9 mouse cellular contexts compared by ENCODE assay signal in the genomic region with DNA sequence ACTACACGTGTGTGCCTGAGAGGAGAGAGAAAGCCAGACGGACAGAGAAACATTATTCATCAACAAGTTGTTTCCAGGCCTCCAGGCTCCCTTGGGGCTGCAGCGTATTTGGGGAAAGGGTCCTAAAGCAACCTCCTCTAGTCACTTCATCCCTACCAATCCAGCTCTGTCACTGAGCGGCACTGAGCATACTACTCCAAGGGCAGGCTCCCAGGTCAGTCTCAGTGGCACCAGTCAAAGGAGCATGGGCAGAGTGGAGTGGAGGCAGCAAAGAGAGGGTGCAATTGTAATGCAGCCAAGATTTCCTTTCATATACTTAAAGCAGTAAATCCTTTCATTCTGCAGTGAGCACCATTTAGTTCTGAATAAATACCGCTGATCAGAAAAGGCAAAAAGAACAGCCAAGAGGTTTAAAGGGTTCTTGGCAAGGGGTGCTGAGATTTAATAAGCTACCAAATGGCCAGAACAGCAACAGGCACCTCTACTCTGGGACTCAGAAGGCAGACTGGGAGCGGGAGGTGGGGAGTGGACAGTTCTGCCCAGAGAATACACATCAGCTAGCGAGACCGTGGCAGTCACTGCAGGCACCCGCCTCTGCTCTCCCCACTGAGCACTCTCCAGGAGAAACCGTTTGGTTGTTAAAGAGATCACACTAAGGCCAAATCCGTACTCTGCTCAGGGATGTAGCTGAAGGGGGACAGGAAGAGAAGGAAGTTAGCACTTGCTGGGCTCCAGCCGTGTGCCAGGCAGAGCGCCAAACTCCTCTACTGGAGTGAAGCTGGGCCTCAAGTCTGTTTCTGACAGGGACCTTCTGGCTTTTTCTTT. TPM values are rescaled to one million over a fixed set of nuclear protein-coding genes. Genes with fewer than 3 reads are reported as not detected.
DNase-seq lines count a peak whose midpoint lies in the region; ATAC-seq lines count a peak whose summit lies in the region.
"Had no signal": no experiment of that assay in that cellular context is flagged by ENCODE, and none has a peak within 500 bp of the region (broad histone marks: within the 10 kb centered on the region; RNA-seq: fewer than 3 reads in every experiment).

No protein-coding gene starts in this region.

- H3K27ac ChIP-seq in forebrain, embryonic 13.5 days, result peak overlapping the region; percentile 41; the same call in 1 of the 2 replicates
- H3K27ac ChIP-seq in forebrain, embryonic 10.5 days, result no peak overlapping the region
- no peak overlapping the region for H3K27ac ChIP-seq in neural tube, embryonic 12.5 days

- peaks cover 17% of the 10 kb centered on the region for H3K36me3 ChIP-seq in forebrain, embryonic 13.5 days (ENCODE audit: poor library complexity, severe bottlenecking)
- peaks cover 14% of the 10 kb centered on the region for H3K36me3 ChIP-seq in forebrain, embryonic 10.5 days (replicated peaks)
- H3K36me3 ChIP-seq in neural tube, embryonic 12.5 days, result peaks cover 3% of the 10 kb centered on the region; the same call in 1 of the 2 replicates

- WGBS in forebrain, embryonic 13.5 days, result 55% methylated on average over 13 of the region's 13 CpGs
- WGBS in forebrain, embryonic 10.5 days, result 74% methylated on average over 13 of the region's 13 CpGs
- WGBS in neural tube, embryonic 12.5 days, result 67% methylated on average over 13 of the region's 13 CpGs

- H3K9ac ChIP-seq in forebrain, embryonic 13.5 days, result peak overlapping the region; percentile 40; the same call in 1 of the 2 replicates
- peak overlapping the region; percentile 21; the same call in 1 of the 2 replicates for H3K9ac ChIP-seq in neural tube, embryonic 12.5 days

- H3K4me1 ChIP-seq in forebrain, embryonic 13.5 days, result peaks cover 16% of the 10 kb centered on the region; the same call in 1 of the 2 replicates
- H3K4me1 ChIP-seq in forebrain, embryonic 10.5 days, result peaks cover 27% of the 10 kb centered on the region
- no peaks in the 10 kb centered on the region for H3K4me1 ChIP-seq in neural tube, embryonic 12.5 days

- no peak overlapping the region for H3K4me2 ChIP-seq in forebrain, embryonic 13.5 days
- H3K4me2 ChIP-seq in neural tube, embryonic 12.5 days (replicated peaks), result no peak overlapping the region

- H3K9me3 ChIP-seq in forebrain, embryonic 13.5 days (replicated peaks), result no peaks in the 10 kb centered on the region
- no peaks in the 10 kb centered on the region for H3K9me3 ChIP-seq in forebrain, embryonic 10.5 days
- no peaks in the 10 kb centered on the region for H3K9me3 ChIP-seq in neural tube, embryonic 12.5 days

- H3K4me3 ChIP-seq in forebrain, embryonic 13.5 days, result no peak overlapping the region
- no peak overlapping the region for H3K4me3 ChIP-seq in forebrain, embryonic 10.5 days
- H3K4me3 ChIP-seq in neural tube, embryonic 12.5 days, result no peak overlapping the region

- ATAC-seq in forebrain, embryonic 13.5 days, result peak; percentile 39; the same call in 1 of the 2 replicates
- no peak for ATAC-seq in neural tube, embryonic 12.5 days (ENCODE audit: low FRiP score, low read depth)

- H3K27me3 ChIP-seq in forebrain, embryonic 13.5 days, result no peaks in the 10 kb centered on the region
- H3K27me3 ChIP-seq in forebrain, embryonic 10.5 days (ENCODE audit: poor library complexity, severe bottlenecking), result no peaks in the 10 kb centered on the region
- no peaks in the 10 kb centered on the region for H3K27me3 ChIP-seq in neural tube, embryonic 12.5 days (replicated peaks)

- DNase-seq in forebrain, embryonic 10.5 days (ENCODE audit: extremely low spot score, low spot score), result no peak
- DNase-seq in neural tube, embryonic 10.5 days (ENCODE audit: extremely low spot score, low spot score), result no peak
- DNase-seq in left cerebral cortex, adult 18-20 months (ENCODE audit: low spot score in 2 of 2), result peak; percentile 44 to 47
- peak; percentile 76 to 85 for DNase-seq in right cerebral cortex, postnatal 10 days (ENCODE audit: low spot score in 2 of 2)
- DNase-seq in adrenal gland, postnatal 10 days, result no peak
- DNase-seq in adrenal gland, adult 8-10 months, result no peak

RNA-seq across cellular contexts. Expression of a gene that starts 19.8 kb away (rescaled TPM):
- polyA plus RNA-seq in forebrain, embryonic 13.5 days (2015; fragmentation: Nextera tagmentation; extraction: Ambion mirVana), result 78.4 and 84.3 TPM in 2 replicates
- polyA plus RNA-seq in forebrain, embryonic 10.5 days (2016; fragmentation: Nextera tagmentation; extraction: Ambion mirVana), result 97.5 and 99.0 TPM in 2 replicates
- polyA plus RNA-seq in neural tube, embryonic 12.5 days (2016; fragmentation: Nextera tagmentation; extraction: Ambion mirVana), result 79.6 and 81.0 TPM in 2 replicates
- total RNA-seq in left cerebral cortex, adult 18-20 months (2021), result 10 to 100 TPM; 70.0 to 72.7 TPM
- total RNA-seq in adrenal gland, postnatal 10 days (2021), result 10 to 100 TPM; 80.3 to 90.2 TPM
- 100 to 1,000 TPM in 3 of 4 experiments, 10 to 100 TPM in 1; 99.8 to 126 (median 112) TPM for total RNA-seq in adrenal gland, adult 8-10 months (2022)

RNA-seq across cellular contexts. Expression of a gene that starts 28.8 kb away (rescaled TPM):
- polyA plus RNA-seq in forebrain, embryonic 13.5 days (2015; fragmentation: Nextera tagmentation; extraction: Ambion mirVana), result 23.4 and 26.5 TPM in 2 replicates
- polyA plus RNA-seq in forebrain, embryonic 10.5 days (2016; fragmentation: Nextera tagmentation; extraction: Ambion mirVana), result 38.7 and 40.1 TPM in 2 replicates
- 20.8 and 22.1 TPM in 2 replicates for polyA plus RNA-seq in neural tube, embryonic 12.5 days (2016; fragmentation: Nextera tagmentation; extraction: Ambion mirVana)
- total RNA-seq in left cerebral cortex, adult 18-20 months (2021), result 10 to 100 TPM; 45.6 to 46.1 TPM
- total RNA-seq in adrenal gland, postnatal 10 days (2021), result 10 to 100 TPM; 53.9 to 80.0 TPM
- 100 to 1,000 TPM in 2 of 4 experiments, 10 to 100 TPM in 2; 68.6 to 220 (median 125) TPM for total RNA-seq in adrenal gland, adult 8-10 months (2022)
- total RNA-seq: neutrophil, adult 5-6 weeks had no signal

RNA-seq across cellular contexts. Expression of a gene that starts 47.8 kb away (rescaled TPM):
- 11.8 and 12.0 TPM in 2 replicates for polyA plus RNA-seq in forebrain, embryonic 13.5 days (2015; fragmentation: Nextera tagmentation; extraction: Ambion mirVana)
- 9.3 and 10.6 TPM in 2 replicates for polyA plus RNA-seq in forebrain, embryonic 10.5 days (2016; fragmentation: Nextera tagmentation; extraction: Ambion mirVana)
- polyA plus RNA-seq in neural tube, embryonic 12.5 days (2016; fragmentation: Nextera tagmentation; extraction: Ambion mirVana), result 7.5 and 9.3 TPM in 2 replicates
- total RNA-seq in left cerebral cortex, adult 18-20 months (2021), result 10 to 100 TPM; 10.9 to 13.5 TPM
- 10 to 100 TPM in 1 of 2 experiments, 1 to 10 TPM in 1; 9.2 to 16.3 TPM for total RNA-seq in adrenal gland, postnatal 10 days (2021)
- 10 to 100 TPM in 3 of 4 experiments, 1 to 10 TPM in 1; 8.4 to 22.9 (median 17.1) TPM for total RNA-seq in adrenal gland, adult 8-10 months (2022)

Comparison
In these comparisons a context has a peak if more than half of its experiments do, and no peak if none do; other contexts are left out.
1. DNase-seq: peak in left cerebral cortex, adult 18-20 months (2 of 2) and right cerebral cortex, postnatal 10 days (2 of 2); none in forebrain, embryonic 10.5 days (single experiment), neural tube, embryonic 10.5 days (single experiment), adrenal gland, postnatal 10 days (single experiment) and adrenal gland, adult 8-10 months (single experiment).